Mouse (Mus musculus) A20 (cell line): ENCODE measurements around the gene Jmy.
A peak's percentile ranks its signal among the peaks of the same experiment; 100 is the strongest.
"Not testable (repeated sequence)": the region's sequence is repeated elsewhere in the genome, so short reads cannot be mapped to it uniquely, and the experiment has no call there.

Experiments used
- DNase-seq: peaks from one replicate; pipeline ENCODE4 v3.0.0-alpha.2; 2011; ENCODE audit warnings: low read depth, low spot score

Gene Jmy

GRCm38 (mm10) chr13:93499167-93499972 is at the start of gene Jmy:
TSS of gene Jmy (minus strand) at chr13:93499808.
- DNase-seq: peak; percentile 88

- peak; percentile 39 for DNase-seq
Observed at GRCm38 (mm10) chr13:93547641-93548040, 48.0 kb upstream of the Jmy start.

- no peak for DNase-seq
Observed at GRCm38 (mm10) chr13:93546011-93546410, 46.4 kb upstream of the Jmy start.

GRCm38 (mm10) chr13:93544274-93544673 is 44.7 kb upstream of the Jmy start:
- no peak for DNase-seq

- DNase-seq: no peak
Observed at GRCm38 (mm10) chr13:93539311-93539710, 39.7 kb upstream of the Jmy start.

GRCm38 (mm10) chr13:93518753-93519319 is 19.2 kb upstream of the Jmy start:
- DNase-seq: no peak

GRCm38 (mm10) chr13:93517223-93517622 is 17.6 kb upstream of the Jmy start:
- no peak for DNase-seq

- no peak for DNase-seq
Observed at GRCm38 (mm10) chr13:93514000-93514795, 14.6 kb upstream of the Jmy start.

- DNase-seq: no peak
Observed at GRCm38 (mm10) chr13:93510447-93511180, 11.0 kb upstream of the Jmy start.

GRCm38 (mm10) chr13:93506920-93507319 is 7.3 kb upstream of the Jmy start:
- DNase-seq: not testable (repeated sequence)

- DNase-seq: peak; percentile 68
Observed at GRCm38 (mm10) chr13:93501724-93502123, 2.1 kb upstream of the Jmy start.

- peak; percentile 40 for DNase-seq
Observed at GRCm38 (mm10) chr13:93499973-93500633, 495 bp upstream of the Jmy start.

GRCm38 (mm10) chr13:93498211-93499166 is 1.1 kb downstream of the Jmy start:
- peak; percentile 78 for DNase-seq

- peak; percentile 35 for DNase-seq
Observed at GRCm38 (mm10) chr13:93496977-93497376, 2.6 kb downstream of the Jmy start.

GRCm38 (mm10) chr13:93488510-93488909 is 11.1 kb downstream of the Jmy start:
- DNase-seq: no peak

GRCm38 (mm10) chr13:93487734-93488133 is 11.9 kb downstream of the Jmy start:
- DNase-seq: no peak

- no peak for DNase-seq
Observed at GRCm38 (mm10) chr13:93484276-93484675, 15.3 kb downstream of the Jmy start.

- DNase-seq: peak; percentile 15
Observed at GRCm38 (mm10) chr13:93481110-93481509, 18.5 kb downstream of the Jmy start.

- DNase-seq: no peak
Observed at GRCm38 (mm10) chr13:93478344-93478743, 21.3 kb downstream of the Jmy start.

GRCm38 (mm10) chr13:93468355-93468754 is 31.3 kb downstream of the Jmy start:
- no peak for DNase-seq
